Mouse (Mus musculus) liver, adult (tissue): ENCODE measurements around the gene Ptprm.
A peak's percentile ranks its signal among the peaks of the same experiment; 100 is the strongest.

Experiments
- GATA4 ChIP-seq: IDR thresholded peaks from 2 replicates; pipeline ENCODE4 v1.6.1; 2014; ENCODE audit warnings: mild to moderate bottlenecking, low read length; ENCODE audit not compliant: insufficient replicate concordance

Gene Ptprm

DNA sequence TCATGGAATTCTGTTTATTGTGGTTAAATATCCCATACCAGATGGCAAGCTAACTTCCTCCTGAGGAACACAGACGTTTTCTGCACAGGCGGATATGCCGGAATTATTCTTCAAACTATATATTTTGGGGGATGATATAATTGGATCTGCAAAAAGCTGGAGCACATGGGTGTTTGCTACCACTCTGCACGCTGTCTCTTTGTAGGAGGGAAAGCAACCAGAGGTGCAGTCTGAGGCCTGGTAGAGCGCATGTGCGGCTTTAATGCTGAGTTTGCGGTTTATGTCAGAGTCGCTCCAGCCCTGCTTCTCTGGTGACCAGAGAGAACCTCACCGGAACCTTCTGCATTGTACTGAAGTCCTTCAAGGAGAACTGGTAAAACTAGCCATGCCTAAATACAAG, 410.7 kb downstream of the Ptprm start:
- no peak for TF ChIP-seq GATA4

DNA sequence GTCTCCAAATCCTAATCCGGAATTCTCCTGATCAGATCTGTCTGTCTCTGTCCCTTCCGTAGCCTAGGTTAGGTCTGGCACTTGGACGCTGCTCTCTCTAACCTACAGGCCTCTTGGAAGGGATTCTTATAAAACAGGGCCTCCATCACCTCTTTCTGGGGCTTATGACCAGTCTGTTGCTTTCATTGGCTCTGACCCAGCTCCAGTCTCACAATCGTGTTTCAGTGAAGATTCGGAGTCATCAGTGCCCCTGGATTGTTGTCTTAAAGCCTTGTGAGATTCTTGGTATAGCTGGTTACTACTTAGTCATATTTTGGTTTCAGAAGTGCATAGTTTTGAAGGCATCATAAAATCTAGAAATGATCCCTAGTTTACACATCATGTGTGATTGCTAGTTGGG, 428.6 kb downstream of the Ptprm start:
- TF ChIP-seq GATA4 = no peak

DNA sequence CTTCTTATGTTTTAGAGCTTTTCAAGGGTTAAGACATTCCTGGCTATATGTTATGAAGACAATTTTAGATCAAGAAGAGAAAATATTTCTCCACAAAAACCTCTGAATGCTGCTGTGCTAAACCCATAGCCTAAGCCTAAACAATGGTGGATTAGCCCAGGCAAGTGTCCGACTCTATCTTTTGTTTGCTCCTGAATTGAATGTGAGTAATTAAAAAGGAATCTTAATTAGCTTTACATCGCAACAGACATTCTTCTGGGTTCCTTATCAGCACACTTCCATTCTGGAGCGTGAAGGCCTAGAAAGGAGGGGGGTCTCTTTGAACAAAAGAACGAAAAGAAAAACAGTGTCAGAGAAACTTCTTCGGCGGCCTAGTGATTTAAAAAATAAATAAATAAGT, 439.6 kb downstream of the Ptprm start:
- TF ChIP-seq GATA4 = no peak

DNA sequence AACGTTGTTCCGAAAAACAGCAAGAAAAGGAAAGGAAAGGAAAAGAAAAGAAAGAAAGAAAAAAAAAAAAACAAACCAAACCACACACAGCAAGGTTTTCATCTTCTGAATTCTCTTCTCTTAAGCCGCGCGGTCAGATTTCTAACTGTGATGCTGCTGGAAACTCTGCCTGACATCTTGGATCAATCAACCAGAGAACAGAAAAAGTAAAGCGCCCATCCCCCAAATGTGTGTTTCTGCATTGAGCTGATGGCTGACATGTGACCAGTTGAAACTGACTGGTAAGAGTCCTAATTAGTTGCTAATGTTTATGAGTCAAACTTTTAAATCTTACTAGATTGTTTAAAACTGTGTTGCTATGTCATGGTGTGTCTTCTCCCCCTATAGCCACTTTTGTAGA, 441.7 kb downstream of the Ptprm start:
- TF ChIP-seq GATA4 = no peak

DNA sequence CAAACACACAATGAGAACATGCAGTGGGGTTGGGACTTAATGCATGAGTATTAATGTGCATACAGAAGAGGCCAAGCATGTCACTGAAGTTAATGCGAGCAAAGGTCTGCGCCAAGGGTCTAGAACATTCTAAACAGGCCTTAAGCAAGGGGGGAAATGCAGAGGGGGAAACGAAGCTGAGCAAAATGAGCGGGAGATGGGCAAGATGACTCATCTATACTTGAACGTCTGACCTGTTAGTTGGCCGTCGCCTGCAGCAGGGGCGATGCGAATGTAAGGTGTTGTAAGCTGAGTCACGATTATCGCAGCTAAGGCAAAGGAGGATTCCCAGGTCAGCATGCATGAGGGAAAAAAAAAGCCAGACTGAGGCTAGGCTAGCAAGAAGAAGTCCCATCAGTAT, 442.1 kb downstream of the Ptprm start:
- no peak for TF ChIP-seq GATA4

DNA sequence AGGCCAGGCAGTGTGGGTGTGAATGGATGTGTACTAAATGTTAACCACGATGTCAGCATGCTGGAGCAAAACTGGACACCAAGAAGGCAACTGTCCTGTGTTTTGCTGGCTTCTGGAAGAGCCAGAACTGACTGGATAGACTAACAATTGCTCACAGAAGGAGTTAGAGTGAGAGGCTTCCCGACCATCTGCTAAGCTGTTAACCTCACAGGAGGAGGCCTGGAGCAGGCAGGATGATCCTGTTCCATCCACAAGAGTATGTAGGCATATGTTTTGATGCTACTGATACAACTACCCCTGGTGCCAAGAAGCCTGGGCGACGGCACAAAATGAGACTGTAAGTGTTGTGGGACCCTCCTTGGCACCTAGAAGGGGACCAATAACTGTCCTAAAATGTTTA, 444.4 kb downstream of the Ptprm start:
- TF ChIP-seq GATA4 = no peak

DNA sequence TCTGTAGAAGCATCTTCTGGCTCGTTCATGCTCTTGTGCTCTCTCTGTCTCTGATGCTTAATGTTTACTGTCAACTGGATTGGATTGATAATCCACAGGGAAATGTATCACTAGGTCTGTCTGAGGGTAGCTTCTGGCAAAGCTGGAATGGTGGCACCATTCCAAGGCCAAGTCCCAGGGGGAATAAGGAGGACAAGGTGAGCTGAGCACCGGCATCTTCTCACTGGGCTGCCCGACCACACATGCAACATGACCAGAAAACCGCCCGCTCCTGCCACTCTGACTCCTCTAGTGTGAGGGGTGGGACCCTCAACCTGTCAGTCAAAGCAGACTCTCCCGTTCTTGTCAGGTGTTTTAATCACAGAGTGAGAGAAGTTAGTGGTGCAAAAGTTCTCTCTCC, 445.3 kb downstream of the Ptprm start:
- no peak for TF ChIP-seq GATA4

DNA sequence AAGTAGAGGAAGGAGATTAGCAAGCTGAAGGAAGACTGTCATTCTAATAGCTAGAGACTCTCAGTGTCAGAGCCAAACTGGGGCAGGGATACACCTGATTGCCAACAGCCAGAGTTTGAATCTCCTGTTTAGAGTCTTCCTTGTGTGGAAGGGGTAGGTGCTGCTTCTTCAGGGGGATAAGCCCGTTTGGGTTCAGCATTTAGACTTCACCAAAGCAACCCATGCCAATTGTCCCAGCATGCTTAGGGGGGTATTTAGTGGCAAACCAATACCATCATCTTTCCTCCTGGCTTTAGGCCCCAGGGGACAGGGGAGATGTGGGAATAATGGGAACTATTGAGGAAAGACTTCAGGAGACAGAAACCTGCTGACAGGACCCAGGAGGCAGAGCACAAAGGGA, 460.1 kb downstream of the Ptprm start:
- no peak for TF ChIP-seq GATA4

DNA sequence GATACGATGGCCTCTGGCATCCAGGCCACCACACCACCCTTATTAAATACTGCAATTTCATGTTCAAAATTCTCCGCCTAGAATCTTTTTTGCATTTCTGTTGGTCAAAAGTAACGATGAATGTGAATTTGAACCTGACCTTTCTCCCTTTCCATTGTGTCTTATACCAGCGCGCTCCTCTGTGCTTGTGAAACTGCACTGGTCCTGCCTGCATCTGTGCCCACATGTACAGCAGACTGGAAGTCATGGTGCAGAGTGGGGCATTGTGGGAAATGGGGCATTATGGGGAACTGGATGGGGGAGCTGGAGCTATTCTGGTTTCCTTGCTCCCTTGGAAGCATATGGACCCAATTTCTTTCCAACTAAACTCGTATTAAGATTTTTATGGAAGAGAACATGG, 462.3 kb downstream of the Ptprm start:
- no peak for TF ChIP-seq GATA4

DNA sequence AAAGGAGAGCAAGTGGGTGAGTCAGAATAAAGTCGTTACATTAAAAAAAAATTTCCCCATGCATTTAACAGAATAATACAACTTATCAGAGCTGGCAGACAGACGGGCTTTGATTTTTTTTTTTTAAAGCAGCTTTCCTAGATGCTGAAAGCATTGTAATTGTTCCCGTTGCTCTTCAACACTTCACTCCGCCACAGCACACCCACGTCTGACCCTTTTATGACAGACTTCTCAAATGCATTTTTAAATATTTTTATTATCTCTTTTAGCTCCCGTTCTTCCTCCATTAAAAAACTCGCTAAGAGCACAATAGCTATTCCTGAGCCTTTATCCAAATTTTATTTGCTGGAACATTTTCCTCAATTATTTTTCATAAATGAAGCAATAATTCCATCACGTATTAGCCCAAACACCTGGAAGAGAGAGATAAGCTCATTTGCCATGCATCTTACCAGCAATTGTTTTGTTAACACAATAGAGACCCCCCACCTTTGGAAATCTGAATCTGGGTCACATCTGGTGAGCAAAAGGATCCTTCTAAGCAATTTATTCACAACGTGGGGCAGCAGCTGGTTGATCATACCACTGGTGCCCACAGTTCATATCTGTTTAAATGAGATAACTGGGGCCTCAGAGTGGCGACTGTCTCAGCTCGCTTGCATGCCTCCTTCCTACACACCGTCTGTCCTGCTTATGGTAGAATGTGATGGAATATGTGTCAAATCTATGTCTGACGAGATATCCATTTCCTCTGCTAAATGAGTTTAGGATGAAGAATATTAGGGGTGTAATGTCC, 463.0 kb downstream of the Ptprm start:
- no peak for TF ChIP-seq GATA4

DNA sequence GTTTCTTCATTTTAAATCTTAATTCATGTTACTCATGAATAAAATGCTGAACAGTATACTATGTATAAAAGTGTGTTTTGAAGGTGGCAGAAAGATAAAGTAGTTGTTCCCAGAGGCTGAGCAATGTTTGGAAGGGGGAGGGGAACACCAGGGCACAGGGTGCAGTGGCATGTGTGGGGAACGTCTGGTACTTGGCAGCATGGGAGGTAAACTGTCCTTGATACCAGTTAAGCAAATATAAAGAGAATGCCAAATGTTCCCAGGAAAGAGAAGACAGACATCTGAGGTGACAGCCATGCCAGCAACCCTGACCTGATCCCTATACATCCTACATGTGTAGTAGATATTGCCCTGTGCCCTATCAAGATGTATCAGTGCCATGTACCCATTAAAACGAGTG, 472.0 kb downstream of the Ptprm start:
- no peak for TF ChIP-seq GATA4

DNA sequence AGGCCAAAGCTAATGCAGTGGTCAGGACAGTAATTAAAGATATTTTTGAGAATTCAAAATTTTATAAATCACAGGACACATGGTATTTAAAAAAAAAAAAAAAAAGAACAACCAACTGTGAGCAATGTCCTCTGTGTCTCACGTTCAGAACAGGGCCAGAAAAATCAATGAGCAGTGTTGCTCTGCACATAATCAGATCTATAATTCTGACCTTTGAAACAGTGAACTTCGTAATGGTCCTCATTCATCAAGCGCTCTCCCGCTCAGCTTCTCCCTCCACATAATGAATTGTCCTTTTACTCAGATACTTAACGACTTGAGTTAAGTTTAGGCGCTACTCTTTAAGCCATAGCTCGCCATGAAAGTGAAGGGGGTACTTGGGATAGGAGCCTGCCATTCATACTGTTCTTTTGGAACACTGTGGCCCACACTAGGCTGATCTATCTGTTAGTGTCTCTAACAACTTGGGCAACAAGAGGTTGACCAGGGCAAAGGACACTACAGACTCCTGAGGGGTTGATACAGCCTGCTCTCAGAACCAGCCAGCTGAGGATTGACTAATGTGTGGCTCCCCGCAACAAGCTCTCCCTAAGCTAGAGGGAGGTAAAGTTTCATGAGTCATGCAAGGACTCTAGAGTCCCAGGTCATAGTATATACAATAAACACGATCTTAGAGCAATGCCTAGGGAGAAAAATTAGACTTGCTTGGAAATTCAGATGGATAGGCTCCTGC, 473.1 kb downstream of the Ptprm start:
- TF ChIP-seq GATA4 = 0 out of 2 replicates have a peak, but pooled peaks have one; percentile 21

DNA sequence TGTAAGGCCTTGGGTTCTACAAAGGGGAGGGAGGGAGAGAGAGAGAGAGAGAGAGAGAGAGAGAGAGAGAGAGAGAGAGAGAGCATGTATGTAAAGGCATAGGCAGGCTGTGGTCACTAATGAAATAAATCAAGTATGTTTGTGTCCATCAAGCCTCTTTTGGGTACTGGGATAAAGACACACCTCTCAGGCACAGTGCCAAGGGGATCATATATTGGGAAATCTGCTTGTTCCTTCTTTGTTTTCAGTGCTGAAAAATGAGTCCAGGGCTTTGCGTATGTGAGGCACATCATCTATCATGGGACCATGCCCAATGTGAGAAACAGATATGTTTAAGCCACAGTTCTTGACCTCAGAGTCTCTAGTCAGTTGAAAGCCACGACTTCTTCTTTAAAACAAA, 475.1 kb downstream of the Ptprm start:
- TF ChIP-seq GATA4 = no peak

DNA sequence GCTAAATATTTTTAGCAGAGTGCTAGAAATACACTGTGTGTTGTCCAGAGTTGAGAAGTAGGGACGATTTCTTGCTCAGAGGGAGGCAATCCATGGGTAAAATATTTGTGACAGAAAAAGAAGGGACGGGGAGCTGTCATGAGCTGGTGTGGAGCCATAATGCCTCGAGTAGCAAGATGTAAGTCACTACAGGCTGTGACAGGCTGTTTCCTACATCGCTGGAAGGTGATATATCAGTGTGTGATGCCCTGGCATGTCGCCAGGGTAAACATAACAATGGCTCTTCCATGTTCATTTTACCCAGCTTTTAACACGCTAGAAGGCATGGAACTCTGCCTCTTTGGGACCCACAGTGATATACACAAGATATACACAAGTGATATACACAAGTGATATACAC, 476.7 kb downstream of the Ptprm start:
- TF ChIP-seq GATA4 = no peak

DNA sequence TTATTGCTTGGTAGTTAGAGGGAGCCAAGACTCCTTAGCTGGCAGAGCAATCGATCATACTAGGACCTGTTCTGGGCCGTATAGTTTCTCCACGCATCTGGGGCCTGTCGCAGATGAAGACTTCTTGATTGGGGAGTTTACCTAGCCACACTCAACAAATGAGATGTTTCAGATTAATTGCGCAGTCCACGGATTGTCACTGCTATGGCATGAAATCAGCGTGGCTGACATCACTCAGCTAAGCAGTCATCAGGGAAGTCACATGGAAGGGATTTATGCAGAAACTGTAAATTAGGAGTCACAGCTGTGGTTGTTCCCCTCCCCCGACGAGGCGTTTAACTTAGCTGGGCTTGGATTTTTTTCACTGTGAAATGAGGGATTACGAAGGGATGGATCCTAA, 479.4 kb downstream of the Ptprm start:
- TF ChIP-seq GATA4 = no peak

DNA sequence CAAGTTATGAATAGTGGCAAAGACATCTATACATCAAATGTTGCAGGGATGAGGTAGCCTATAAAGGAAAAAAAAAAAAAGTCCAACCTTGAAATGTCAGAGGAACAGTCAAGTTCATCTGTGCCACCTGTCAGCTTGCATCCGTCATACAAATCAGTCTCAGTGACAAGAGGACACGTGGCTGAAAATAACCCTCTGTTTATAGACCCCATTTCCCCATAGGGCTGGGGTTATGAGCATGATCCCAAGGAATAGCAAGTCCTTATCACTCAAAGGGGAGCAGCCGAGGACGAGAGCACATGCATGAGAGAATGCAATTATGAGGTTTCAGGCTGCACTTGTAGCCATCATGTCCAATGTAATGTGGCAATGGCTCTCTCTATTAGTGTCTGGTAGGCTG, 482.9 kb downstream of the Ptprm start:
- no peak for TF ChIP-seq GATA4
